Mouse (Mus musculus) stomach, postnatal 0 days (tissue): Measurements from ENCODE around the gene Gm49403.

Experiments
- CTCF ChIP-seq: IDR thresholded peaks from 2 replicates; pipeline ENCODE4 v1.5.1; 2016; ENCODE audit warnings: antibody characterized with exemption, low read depth, mild to moderate bottlenecking, moderate library complexity
- EP300 ChIP-seq: optimal IDR thresholded peaks from 2 replicates; pipeline ENCODE3; 2016; ENCODE audit warnings: antibody characterized with exemption

DNA sequence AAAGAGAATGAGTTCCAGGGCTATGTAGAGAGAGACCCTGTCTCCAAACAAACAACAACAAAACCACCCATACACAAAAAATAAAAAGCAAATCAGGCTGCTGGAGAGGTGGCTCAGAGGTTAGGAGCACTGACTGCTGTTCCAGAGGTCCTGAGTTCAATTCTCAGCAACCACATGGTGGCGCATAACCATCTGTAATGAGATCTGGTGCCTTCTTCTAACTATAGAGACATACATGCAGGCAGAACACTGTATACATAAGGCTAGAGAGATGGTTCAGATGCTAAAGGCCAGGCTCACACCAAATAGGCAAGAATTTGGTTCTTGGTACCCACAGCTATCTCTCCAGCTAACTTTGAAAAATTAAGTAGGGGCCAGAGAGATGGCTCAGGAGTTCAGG is 24.7 kb upstream of the Gm49403 start:
- TF ChIP-seq CTCF: peak; percentile 70
- TF ChIP-seq EP300: no peak
